Mouse (Mus musculus) liver, embryonic 15.5 days (tissue): ENCODE measurements around the gene Hist2h3b. TPM values are rescaled to one million over a fixed set of nuclear protein-coding genes. Genes with fewer than 3 reads are reported as not detected.
"Not testable (repeated sequence)": the region's sequence is repeated elsewhere in the genome, so short reads cannot be mapped to it uniquely, and the experiment has no call there.

ENCODE experiments used
- ATAC-seq: fragments of 200-750 bp; cut with Nextera tagmentation; 2 replicates; pipeline ENCODE4 v1.8.0; 2017; ENCODE audit warnings: moderate number of reproducible peaks, mild to moderate bottlenecking, moderate library complexity; ENCODE audit not compliant: insufficient read depth
- H3K27ac ChIP-seq: fragments of 300-500 bp; sonication (generic); replicated peaks from 2 replicates; pipeline ENCODE4 v1.5.1; 2015; ENCODE audit warnings: mild to moderate bottlenecking, inconsistent platforms
- H3K27me3 ChIP-seq: fragments of 300-500 bp; sonication (generic); 2 replicates; pipeline ENCODE4 v1.6.1; 2015; ENCODE audit warnings: mild to moderate bottlenecking, inconsistent platforms
- H3K36me3 ChIP-seq: fragments of 300-500 bp; sonication (generic); replicated peaks from 2 replicates; pipeline ENCODE4 v1.6.1; 2015; ENCODE audit warnings: moderate library complexity, mild to moderate bottlenecking, inconsistent platforms
- H3K4me1 ChIP-seq: fragments of 300-500 bp; sonication (generic); replicated peaks from 2 replicates; pipeline ENCODE4 v1.6.1; 2015; ENCODE audit warnings: inconsistent platforms
- H3K4me2 ChIP-seq: fragments of 300-500 bp; sonication (generic); 2 replicates; pipeline ENCODE4 v1.6.1; 2015; ENCODE audit warnings: moderate library complexity, mild to moderate bottlenecking, inconsistent platforms
- H3K4me3 ChIP-seq: fragments of 300-500 bp; sonication (generic); replicated peaks from 2 replicates; pipeline ENCODE4 v1.5.1; 2015; ENCODE audit warnings: mild to moderate bottlenecking, inconsistent platforms
- H3K9ac ChIP-seq: fragments of 300-500 bp; sonication (generic); 2 replicates; pipeline ENCODE4 v1.6.1; 2015; ENCODE audit warnings: moderate library complexity, mild to moderate bottlenecking, inconsistent platforms
- H3K9me3 ChIP-seq: fragments of 300-500 bp; sonication (generic); replicated peaks from 2 replicates; pipeline ENCODE4 v1.6.1; 2016; ENCODE audit warnings: inconsistent platforms
- WGBS: fragments of 180-500 bp; shearing (Covaris S2); methylation state at CpG from one replicate; pipeline ENCODE4 v1.1.7; 2015; ENCODE audit warnings: mixed read lengths; ENCODE audit not compliant: insufficient replicate concordance; 5-methylcytosine and 5-hydroxymethylcytosine counted together
- polyA plus RNA-seq: library from polyadenylated mRNA; unstranded; fragments of >200 nt; fragmentation: Nextera tagmentation; extraction: Ambion mirVana; gene quantifications from 2 replicates; pipeline ENCODE4 v1.2.1, GENCODE M21; 2015

Gene Hist2h3b
- polyA plus RNA-seq, 1 experiment from 2014 or later, result 99.7 TPM

DNA sequence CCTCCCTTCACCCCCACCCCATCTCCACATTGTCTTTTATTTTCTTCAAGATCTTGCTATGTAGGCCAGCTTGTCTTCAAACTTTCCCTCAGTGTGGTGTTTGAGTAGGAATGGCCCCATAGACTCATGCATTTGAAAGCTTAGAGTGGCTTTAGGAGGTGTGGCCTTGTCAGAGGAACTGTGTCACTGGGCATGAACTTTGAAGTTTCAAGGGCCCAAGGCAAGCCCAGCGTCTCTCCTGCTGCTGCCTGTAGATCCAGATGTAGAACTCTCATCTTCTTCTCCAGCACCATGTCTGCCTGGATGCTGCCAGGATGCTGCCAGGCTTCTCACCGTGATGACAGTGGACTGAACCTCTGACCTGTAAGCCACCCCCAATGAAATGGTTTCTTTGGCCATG lies 39.6 kb upstream of the Hist2h3b start:
- no peak overlapping the region for H3K27ac ChIP-seq
- WGBS, result 64% methylated on average over 2 of the region's 2 CpGs
- no peaks in the 10 kb centered on the region for H3K36me3 ChIP-seq
- ATAC-seq, result no peak
- H3K9me3 ChIP-seq, result no peaks in the 10 kb centered on the region
- no peaks in the 10 kb centered on the region for H3K27me3 ChIP-seq
- no peak overlapping the region for H3K4me3 ChIP-seq
- peaks cover 37% of the 10 kb centered on the region for H3K4me1 ChIP-seq
- no peak overlapping the region for H3K4me2 ChIP-seq
- H3K9ac ChIP-seq, result no peak overlapping the region

DNA sequence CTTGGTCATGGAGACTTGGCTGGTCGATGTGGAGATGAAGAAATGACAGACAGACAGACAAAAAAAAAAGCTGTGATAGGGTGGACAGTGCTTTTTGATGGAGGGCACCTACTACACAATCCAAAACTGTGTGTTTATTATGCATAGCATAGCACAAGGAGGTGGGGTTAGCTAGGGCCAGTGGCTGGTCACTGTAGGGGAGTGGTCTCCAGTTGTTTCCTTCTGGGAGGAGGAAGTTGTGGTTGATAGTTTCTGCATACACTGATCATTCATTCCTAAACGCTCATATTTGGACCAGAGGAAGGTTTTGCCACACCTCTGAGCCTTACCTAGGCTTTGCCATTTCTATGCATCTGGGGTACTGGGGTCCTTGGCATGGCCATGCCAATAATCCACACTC lies 38.0 kb upstream of the Hist2h3b start:
- H3K4me3 ChIP-seq, result no peak overlapping the region
- no peaks in the 10 kb centered on the region for H3K36me3 ChIP-seq
- H3K4me2 ChIP-seq, result no peak overlapping the region
- H3K9ac ChIP-seq, result no peak overlapping the region
- 24% methylated on average over 2 of the region's 2 CpGs for WGBS
- H3K9me3 ChIP-seq, result no peaks in the 10 kb centered on the region
- no peak overlapping the region for H3K27ac ChIP-seq
- ATAC-seq, result no peak
- H3K4me1 ChIP-seq, result peaks cover 25% of the 10 kb centered on the region
- H3K27me3 ChIP-seq, result no peaks in the 10 kb centered on the region

DNA sequence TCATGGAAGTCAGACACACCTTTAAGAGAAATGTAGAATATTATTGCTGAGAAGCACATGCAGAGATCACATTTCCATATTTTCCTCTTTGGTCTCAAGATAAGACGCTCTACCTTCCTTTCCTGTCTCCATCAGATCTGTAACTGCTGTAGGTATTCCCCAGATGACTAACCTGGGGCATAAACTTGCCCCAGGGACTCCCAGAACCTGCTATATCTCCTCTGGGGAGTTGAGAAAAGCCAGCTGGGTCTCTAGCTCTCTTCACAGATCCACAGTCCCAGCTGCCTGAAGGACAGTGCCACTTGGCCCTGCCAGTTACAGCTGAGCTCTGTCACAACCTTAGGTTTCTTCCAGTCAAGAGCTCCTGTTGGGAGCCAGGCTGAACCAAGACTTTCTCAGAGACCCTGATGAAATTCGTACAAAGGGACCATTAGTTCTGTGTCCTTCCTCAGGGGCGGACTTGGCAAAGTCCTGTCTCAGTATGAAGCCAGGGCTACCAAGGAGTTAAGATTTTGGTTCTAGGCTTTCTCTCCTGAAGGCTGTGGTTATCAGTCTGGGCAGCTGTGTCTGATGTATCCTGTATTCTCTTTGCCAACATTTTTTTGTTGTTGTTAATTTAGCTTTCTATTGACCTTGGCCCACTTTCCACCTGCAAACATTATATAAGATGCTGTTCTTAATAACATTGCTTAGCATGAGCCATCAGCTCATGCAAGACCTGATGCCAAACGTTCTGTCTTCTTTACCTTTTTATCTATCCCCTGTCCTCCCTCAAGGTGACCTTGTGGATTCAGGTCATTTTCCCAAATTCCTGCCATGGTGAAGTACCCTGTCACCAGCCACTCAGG lies 37.3 kb upstream of the Hist2h3b start:
- no peak overlapping the region for H3K4me3 ChIP-seq
- no peak overlapping the region for H3K4me2 ChIP-seq
- no peak overlapping the region for H3K9ac ChIP-seq
- ATAC-seq, result no peak
- no peaks in the 10 kb centered on the region for H3K36me3 ChIP-seq
- peaks cover 22% of the 10 kb centered on the region for H3K4me1 ChIP-seq
- WGBS, result 60% methylated on average over 4 of the region's 4 CpGs
- no peaks in the 10 kb centered on the region for H3K27me3 ChIP-seq
- no peaks in the 10 kb centered on the region for H3K9me3 ChIP-seq
- no peak overlapping the region for H3K27ac ChIP-seq

DNA sequence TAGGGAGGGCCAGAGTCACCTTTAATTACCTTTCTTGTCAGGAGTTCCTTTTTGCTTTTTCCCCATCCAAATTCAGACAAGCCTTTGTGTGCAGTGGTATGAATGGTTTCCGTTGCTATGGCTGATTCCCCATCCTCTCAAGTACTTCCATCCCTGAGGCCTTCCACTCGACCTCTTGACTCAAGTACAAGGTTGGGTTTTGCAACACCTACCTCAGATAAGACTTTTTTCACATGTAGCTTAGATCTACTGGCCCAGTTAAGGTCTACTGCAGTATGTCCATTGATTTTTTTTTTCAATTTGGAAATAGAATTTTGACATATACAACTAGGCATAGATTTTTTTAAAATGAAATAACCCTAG lies 36.7 kb upstream of the Hist2h3b start:
- 38% methylated on average over 2 of the region's 2 CpGs for WGBS
- ATAC-seq, result no peak
- Histone ChIP-seq H3K4me2 (no peak overlapping the region), H3K4me1 (peaks cover 22% of the 10 kb centered on the region), H3K9me3 (no peaks in the 10 kb centered on the region), H3K27me3 (no peaks in the 10 kb centered on the region), H3K4me3 (no peak overlapping the region), H3K9ac (no peak overlapping the region), H3K36me3 (no peaks in the 10 kb centered on the region), H3K27ac (no peak overlapping the region)

DNA sequence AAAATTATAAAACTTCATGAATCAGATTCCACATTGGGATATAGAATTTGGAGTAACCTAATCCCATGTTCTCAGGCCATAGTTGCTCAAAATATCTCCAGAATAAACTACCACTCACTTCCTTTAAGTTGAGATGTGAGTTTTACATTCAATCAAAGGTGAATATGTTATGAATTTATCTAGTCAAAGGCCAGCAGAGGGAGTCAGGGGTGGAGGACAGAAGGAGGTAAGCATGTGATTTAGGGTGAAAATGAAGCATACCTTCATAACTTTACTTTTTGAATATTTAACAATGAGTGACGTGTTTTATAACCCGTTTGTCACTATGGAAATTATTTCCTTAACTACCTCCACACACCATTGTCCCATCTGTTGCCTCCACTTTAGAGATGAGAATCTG lies 33.5 kb upstream of the Hist2h3b start:
- Histone ChIP-seq H3K4me3 (0 out of 2 replicates have a peak overlapping the region, but pooled peaks have one; percentile 65), H3K36me3 (no peaks in the 10 kb centered on the region), H3K4me1 (peaks cover 30% of the 10 kb centered on the region), H3K27ac (peak overlapping the region; percentile 95; the same call in 1 of the 2 replicates), H3K9me3 (no peaks in the 10 kb centered on the region), H3K4me2 (no peak overlapping the region), H3K9ac (no peak overlapping the region), H3K27me3 (no peaks in the 10 kb centered on the region)
- no peak for ATAC-seq
- 72% methylated on average over 2 of the region's 2 CpGs for whole genome bisulfite sequencing

DNA sequence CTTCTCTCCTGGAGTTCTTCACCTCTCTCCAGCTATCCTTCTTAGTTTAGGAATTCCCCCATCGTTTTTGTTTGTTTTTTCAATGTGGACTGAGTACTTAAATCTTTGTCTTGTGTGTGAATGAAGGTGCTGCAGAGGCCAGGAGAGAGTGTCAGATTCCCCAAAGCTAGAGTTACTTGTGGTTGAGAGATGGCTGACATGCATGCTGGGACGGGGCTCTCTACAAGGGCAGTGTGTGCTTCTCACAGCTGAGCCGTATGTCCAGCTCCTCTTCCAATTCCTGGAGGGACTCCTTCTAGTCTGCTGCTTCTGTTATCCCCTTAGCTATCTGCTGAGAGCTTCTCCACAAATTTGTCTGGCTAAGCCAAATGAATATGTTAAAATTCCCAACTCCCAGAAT lies 32.6 kb upstream of the Hist2h3b start:
- Histone ChIP-seq H3K9ac (peak overlapping the region; percentile 19), H3K4me2 (peak overlapping the region; percentile 75), H3K27ac (peak overlapping the region; percentile 95), H3K4me1 (peaks cover 32% of the 10 kb centered on the region), H3K9me3 (no peaks in the 10 kb centered on the region), H3K4me3 (peak overlapping the region; percentile 65), H3K36me3 (no peaks in the 10 kb centered on the region), H3K27me3 (no peaks in the 10 kb centered on the region)
- no peak for ATAC-seq
- WGBS, result 75% methylated on average over 3 of the region's 3 CpGs

DNA sequence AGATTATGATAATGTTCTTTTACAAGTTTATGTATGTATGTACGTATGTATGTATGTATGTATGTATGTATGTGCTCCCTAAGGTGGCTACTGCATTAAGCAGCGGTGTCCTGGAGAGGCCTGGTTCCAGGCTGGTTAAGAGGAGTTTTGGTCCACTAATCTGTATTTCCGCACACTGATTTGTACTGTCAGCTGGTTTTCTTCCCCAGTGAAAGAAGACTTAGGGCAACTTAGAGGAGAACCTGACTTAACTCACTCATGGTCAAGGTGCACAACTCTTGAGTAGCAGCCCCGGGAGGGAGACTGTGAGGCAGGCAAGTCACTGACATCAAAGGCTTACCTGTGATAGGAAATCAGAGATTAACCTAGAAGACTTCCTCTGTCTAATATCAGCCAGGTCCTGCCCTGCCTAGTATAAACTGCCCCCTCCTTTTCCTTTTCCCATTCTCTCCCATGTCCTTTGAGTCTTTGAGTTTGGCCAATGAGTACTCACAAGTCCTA lies 31.6 kb upstream of the Hist2h3b start:
- H3K27me3 ChIP-seq, result no peaks in the 10 kb centered on the region
- H3K4me2 ChIP-seq, result peak overlapping the region; percentile 75
- peak overlapping the region; percentile 65 for H3K4me3 ChIP-seq
- ATAC-seq, result no peak
- H3K9me3 ChIP-seq, result no peaks in the 10 kb centered on the region
- peak overlapping the region; percentile 77 for H3K9ac ChIP-seq
- peak overlapping the region; percentile 95 for H3K27ac ChIP-seq
- H3K36me3 ChIP-seq, result no peaks in the 10 kb centered on the region
- WGBS, result 66% methylated on average over 4 of the region's 4 CpGs
- peaks cover 38% of the 10 kb centered on the region for H3K4me1 ChIP-seq

DNA sequence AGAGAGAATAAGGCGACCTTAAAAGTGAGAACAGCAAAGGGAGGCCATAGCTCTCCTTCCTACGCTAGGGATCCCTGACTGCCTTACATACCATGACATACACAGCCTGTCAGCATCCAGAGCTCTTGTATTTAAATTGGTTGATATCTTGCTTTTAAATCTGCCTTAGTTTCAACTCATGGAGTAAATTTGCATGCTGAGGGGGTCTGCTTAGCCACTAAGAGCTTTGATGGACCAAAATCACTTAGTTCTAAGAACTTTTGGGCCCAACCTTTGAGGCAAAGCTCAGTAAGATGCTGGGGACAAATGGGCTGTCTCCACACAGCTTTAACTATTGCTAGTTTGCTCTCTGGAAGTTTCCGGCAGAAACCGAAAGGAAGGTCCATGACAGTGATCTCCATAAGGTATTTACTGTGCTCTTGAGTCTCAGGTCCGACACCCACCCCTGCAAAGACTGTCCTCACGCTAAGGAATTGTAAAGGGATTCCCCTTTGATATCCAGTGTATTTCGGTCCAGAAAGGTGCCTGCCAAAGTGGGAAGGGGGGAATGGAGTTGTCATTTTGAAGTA lies 31.0 kb upstream of the Hist2h3b start:
- H3K4me1 ChIP-seq, result peaks cover 42% of the 10 kb centered on the region
- 22% methylated on average over 7 of the region's 7 CpGs for whole genome bisulfite sequencing
- H3K36me3 ChIP-seq, result no peaks in the 10 kb centered on the region
- no peaks in the 10 kb centered on the region for H3K9me3 ChIP-seq
- H3K27me3 ChIP-seq, result no peaks in the 10 kb centered on the region
- no peak for ATAC-seq
- peak overlapping the region; percentile 75 for H3K4me2 ChIP-seq
- H3K9ac ChIP-seq, result peak overlapping the region; percentile 77
- peak overlapping the region; percentile 65 for H3K4me3 ChIP-seq
- peak overlapping the region; percentile 95 for H3K27ac ChIP-seq

DNA sequence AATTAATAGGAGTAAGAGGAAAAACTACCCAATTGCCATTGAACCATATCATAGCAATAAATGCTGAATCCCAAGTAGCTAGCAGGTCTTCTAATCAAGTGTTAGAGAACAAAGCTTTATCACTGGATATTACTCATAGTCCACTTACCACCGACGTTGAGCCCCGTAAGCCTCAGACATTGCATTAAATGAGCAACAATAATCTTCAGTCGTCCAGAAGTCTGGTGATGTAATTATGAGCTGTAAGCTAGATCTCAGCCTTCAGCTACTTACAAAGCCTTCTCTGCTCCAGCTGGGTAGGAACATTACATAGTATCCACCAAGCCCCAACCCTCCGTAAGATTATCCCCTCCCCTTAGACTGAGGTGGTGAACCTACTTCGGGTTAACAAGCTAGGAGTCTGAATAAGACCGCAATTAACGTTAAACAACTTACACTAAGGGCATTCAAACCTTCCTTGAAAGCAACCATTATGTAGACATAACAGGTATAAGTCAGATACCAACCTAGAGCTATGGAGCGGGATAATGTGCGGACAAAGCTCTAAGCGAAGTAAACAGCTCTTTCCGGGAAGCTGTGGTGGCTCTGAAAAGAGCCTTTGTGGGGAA lies 30.4 kb upstream of the Hist2h3b start:
- Histone ChIP-seq H3K27ac (peak overlapping the region; percentile 95), H3K36me3 (no peaks in the 10 kb centered on the region), H3K9me3 (no peaks in the 10 kb centered on the region), H3K27me3 (no peaks in the 10 kb centered on the region), H3K4me1 (peaks cover 47% of the 10 kb centered on the region), H3K9ac (peak overlapping the region; percentile 77), H3K4me3 (peak overlapping the region; percentile 65), H3K4me2 (peak overlapping the region; percentile 75)
- WGBS, result under 1% methylated on average over 12 of the region's 12 CpGs
- ATAC-seq, result no peak

DNA sequence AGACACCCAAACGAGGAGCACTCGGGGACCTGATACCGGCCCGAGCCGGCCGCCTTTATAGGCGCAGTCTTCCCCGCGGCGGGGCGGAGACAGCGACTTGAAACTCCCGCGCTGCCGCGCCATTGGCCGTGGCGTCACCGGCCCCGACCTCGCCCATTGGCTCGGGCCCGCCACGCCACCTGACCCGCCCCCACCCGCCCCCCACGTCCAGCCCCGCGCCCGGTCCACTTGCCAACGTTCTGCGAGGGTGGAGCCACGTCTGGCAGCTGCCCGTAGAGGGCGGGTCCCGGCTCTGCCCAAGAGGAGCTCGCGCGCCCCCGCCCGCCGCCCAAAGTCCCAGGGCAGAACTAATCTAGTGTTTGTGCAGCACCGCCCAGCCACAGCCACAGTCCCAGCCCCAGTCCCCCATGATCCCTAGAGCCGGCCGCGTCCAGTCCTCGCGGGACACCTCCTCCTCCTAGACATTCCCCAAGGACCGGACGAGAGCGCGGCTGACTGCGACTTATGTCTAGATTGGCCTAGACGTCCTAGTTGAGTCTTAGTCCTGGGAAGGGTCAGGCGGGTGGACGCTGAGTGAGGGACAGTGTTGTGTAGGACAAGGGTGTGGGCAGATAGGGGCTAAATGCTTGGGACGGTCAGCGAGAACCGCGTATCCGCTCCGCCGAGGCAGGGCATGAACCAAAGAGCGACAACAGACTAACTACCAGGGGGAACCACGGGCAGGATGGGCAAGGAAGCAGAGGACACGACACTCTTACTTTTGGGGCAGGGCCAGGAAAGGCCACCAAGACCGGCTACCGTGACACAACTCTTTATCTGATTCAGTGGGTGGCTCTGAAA lies 29.3 kb upstream of the Hist2h3b start, which contains the start of gene Hist2h3c2:
TSS of gene Hist2h3c2 (minus strand) at position 174 of the 840 bp plus-strand sequence.
- ATAC-seq, result peak; percentile 81

More for the DNA sequence above, 29.3 kb upstream of the Hist2h3b start, which contains the start of gene Hist2h3c2:
- Histone ChIP-seq H3K27ac (peak within 1 kb of the TSS; percentile 95), H3K9ac (peak within 1 kb of the TSS; percentile 77), H3K4me3 (peak within 1 kb of the TSS; percentile 65), H3K4me2 (peak within 1 kb of the TSS; percentile 75), H3K4me1 (peaks cover 58% of the 10 kb centered on the region)
- not testable (repeated sequence) for H3K36me3 ChIP-seq, H3K9me3 ChIP-seq, H3K27me3 ChIP-seq
- WGBS, result 0% methylated on average over 27 of the region's 68 CpGs
